Mouse (Mus musculus): ENCODE results near the gene Nutm1.
A peak's percentile ranks its signal among the peaks of the same experiment; 100 is the strongest.
"Not testable (repeated sequence)": the region's sequence is repeated elsewhere in the genome, so short reads cannot be mapped to it uniquely, and the experiment has no call there.

Nutm1 gene

DNA sequence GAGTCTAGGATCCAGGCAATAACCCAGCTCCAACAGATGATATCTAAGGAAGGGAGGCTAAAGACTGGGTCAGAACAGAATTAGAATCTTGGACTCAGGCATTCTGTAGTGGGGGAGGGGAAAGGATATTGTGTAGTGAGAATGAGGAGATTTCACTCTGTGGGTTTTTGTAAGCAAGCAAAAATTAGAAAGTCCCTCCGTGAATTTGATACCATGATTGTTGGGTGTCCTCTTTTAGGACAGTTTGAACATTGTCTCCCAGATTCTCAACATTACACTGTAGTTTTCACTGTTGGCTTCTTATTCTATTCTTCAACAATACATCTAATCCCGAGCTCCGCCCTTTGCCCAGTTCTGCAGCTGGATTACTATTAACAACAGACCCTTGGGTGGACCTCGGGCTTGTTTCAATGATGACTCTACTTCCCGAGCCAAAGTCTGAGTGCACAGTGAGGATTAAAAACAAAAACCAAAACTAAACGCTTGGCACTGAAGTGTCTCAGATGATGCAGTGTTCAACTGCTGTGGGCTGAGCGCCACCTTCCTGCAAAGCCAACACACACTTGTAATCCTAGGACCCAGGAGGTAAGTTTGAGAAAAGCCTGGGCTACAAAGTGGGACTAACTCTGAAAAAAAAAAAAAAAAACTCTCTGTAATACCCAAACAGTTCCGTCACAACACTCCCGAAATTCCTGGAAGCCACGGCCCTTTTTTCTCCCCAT, at the start of gene Nutm1:
Gene Nutm1, minus strand, starts transcription at position 51 of the 722 bp plus-strand sequence.
- DNase-seq, result no peak

DNA sequence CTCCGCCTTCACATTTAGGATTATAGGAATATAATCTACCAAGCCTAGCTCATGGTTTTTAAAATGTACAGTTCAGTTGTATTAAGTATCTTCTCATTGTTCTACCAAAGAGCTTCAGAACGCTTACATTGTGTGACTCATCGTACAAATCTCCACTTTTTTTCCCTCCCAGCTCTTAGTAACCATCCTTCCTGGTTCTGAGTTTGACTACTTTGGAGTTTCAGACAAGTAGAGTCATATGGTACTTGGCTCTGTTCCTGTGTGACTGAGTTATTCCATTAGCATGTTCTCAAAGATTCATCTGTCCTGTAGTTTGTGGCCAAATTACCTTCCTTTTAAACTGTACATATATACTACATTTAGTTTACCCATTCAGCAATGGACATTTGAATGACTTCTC, 49.6 kb upstream of the Nutm1 start:
- no peak for DNase-seq

GRCm38 (mm10) chr2:112298221-112298620, 39.1 kb upstream of the Nutm1 start:
- DNase-seq, result no peak

GRCm38 (mm10) chr2:112296211-112296610, 37.1 kb upstream of the Nutm1 start:
- no peak for DNase-seq

DNA sequence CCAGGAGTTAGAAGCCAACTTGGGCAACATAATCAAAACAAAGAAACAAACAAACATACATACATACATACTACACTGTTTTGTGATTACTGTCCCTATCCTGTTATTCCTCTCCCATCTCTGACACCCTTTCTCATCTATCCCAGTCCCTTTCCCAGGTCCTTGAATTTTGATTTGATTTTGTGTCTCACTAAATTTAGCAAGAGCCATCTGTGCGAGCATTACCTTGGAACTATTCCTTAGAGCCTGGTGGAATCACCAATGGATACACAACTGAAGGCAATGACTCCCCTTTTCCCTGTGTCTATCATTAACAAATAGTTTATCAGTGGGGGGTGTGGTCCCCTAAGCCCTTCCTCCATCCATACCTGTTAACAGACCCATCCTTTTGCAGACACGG, 33.7 kb upstream of the Nutm1 start:
- no peak for DNase-seq

GRCm38 (mm10) chr2:112289507-112289906, 30.4 kb upstream of the Nutm1 start:
- DNase-seq, result no peak

GRCm38 (mm10) chr2:112287059-112287458, 28.0 kb upstream of the Nutm1 start:
- DNase-seq, result no peak

- not testable (repeated sequence) for DNase-seq
These were observed 27.0 kb upstream of the Nutm1 start for GRCm38 (mm10) chr2:112286062-112286461.

DNA sequence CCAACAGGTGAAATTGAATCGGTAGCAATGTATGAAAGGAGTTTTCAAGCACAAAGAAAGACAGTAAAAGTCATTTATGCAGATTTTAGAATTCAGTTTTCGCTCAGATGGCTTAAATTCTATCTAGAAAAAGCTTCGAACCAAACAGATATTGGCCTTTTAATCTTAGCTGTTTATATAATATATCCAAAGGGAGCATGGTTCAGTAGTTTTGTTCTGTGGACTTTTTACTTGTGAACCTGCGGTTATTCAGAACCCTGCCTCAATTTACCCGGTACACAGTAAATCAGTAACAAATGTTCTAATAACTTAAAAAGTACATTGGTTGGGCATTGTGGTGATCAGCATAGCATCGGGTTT, 25.9 kb upstream of the Nutm1 start:
- DNase-seq, result no peak

DNA sequence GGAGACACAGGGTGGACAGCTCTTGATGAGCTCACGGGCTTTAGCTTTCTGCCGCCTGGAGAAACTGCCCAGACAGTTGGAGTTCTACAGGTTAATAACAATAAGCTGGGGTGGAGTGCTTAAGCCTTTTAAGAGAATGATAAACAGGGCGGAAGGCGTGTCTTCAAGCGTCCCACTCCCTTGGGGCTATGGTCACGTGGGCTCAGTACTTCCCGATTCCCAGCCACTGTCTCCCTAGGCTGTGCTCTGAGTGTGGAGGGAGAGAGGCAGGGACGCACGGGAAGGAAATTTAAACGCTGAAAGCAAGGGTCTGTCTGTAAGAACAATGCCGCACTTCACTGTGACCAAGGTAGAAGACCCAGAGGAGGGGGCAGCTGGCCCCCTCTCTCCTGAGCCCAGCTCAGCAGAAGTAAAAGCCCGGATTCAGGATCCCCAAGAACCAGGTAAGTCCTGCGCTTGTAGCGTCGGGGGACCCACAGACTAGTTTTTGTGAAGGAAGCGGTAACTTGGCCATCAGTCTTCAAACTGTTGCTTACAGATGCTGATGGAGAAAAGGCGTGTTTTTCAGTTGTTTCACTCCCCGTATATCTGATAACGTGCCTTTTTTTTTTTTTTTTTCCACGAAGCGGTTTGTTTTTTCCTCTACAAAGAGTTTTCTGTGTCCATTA, 25.4 kb upstream of the Nutm1 start:
- no peak for DNase-seq

DNA sequence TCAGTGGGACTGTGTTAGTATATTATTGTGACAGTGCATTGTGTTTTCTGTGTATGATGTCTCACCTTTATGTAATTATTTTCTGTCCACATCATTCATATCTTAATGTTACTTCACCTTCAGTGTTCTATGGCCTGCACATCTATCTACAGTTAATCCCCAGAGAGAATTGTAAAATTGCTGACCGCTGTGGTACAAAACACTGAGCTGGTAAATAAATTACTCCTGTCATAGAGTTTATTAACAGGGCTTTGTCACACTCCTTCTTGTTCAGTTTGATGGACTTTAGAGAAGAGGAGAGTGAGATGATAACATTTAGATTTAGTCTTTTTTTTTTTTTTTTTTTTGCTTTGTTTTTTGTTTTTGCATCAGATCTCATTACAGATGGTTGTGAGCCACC, 23.8 kb upstream of the Nutm1 start:
- no peak for DNase-seq

GRCm38 (mm10) chr2:112276870-112277269, 17.8 kb upstream of the Nutm1 start:
- no peak for DNase-seq

GRCm38 (mm10) chr2:112273474-112273873, 14.4 kb upstream of the Nutm1 start:
- DNase-seq, result no peak

DNA sequence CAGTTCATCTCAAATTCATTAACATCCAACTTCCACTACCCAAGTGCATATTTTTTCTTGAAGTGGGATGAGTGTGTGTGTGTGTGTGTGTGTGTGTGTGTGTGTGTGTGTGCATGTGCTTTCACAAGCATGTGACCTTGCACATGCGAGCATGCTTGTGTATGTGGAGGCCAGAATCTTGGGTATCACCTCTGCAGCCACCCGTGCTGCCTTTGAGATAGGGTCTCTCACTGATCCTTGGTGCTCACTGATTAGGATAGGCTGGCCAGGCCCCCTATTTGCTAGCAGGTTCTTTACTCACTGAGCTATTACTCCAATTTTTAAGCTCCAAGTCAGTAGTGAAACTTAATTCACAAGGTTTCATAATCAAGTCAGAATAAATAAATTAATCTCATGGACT, 13.8 kb upstream of the Nutm1 start:
- DNase-seq, result no peak

- no peak for DNase-seq
These were observed 10.9 kb upstream of the Nutm1 start for GRCm38 (mm10) chr2:112270011-112270410.

DNA sequence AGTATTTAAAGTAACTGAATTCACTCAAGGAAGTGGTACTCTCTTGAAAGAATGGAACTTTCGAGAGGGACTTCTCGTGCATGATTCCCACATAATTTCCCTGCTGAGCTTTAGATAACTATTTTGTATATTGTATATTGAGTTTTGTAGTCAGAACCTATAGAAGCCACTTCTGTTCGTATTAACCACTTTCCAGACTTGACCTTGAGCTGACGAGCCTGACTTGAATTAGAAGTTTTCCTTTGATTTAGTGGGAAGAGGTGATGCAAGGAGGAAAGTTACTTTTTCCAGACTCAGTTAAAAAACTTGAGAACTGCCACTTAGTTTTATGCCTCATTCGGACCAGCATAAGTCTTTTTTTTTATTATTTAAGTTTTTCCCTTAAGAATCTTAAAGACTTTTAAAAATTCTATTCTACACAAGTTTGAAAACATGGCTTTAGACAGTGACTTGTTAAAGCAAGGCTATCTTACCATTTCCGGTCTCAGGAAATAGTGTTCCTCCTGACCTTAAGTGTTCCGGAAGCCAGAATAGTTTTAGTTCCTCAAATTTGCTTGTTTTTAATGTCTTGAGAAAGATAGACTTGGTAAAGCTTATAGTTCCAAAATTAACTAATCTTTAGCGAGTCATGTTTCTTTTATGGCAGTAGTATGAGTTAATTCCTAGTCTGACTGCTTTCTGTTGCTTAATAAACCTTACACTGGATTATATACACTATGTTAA, 8.6 kb upstream of the Nutm1 start:
- no peak for DNase-seq

- no peak for DNase-seq
These were observed 7.7 kb upstream of the Nutm1 start for GRCm38 (mm10) chr2:112266780-112267179.

DNA sequence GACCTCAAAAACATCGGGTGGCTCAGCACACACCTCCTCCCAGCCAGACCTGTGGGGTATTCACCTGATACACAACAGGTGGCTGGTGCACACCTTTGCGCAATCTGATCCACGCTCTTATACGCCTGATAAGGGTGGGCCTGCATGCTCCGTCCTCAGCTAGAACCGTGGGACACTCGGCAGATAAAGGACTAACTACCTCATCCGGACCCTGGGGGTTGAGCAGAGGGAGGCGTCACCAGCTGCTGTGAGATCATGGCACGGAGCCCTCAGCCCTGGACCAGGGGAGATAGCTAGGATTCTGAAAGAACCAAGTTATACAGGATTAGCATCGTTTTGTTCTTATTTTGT, 7.1 kb upstream of the Nutm1 start, which contains the start of gene Gm21985:
Gene Gm21985, plus strand, starts transcription at position 73 of the 351 bp plus-strand sequence.
- DNase-seq, result peak; percentile 39 to 60

GRCm38 (mm10) chr2:112265448-112266241, 6.6 kb upstream of the Nutm1 start, which contains the start of gene Slc12a6:
TSS of gene Slc12a6 (plus strand) at chr2:112265825.
- DNase-seq, result peak; percentile 92 to 93

GRCm38 (mm10) chr2:112264364-112264763, 5.3 kb upstream of the Nutm1 start:
- DNase-seq, result no peak

GRCm38 (mm10) chr2:112262779-112263295, 3.7 kb upstream of the Nutm1 start:
- no peak for DNase-seq

DNA sequence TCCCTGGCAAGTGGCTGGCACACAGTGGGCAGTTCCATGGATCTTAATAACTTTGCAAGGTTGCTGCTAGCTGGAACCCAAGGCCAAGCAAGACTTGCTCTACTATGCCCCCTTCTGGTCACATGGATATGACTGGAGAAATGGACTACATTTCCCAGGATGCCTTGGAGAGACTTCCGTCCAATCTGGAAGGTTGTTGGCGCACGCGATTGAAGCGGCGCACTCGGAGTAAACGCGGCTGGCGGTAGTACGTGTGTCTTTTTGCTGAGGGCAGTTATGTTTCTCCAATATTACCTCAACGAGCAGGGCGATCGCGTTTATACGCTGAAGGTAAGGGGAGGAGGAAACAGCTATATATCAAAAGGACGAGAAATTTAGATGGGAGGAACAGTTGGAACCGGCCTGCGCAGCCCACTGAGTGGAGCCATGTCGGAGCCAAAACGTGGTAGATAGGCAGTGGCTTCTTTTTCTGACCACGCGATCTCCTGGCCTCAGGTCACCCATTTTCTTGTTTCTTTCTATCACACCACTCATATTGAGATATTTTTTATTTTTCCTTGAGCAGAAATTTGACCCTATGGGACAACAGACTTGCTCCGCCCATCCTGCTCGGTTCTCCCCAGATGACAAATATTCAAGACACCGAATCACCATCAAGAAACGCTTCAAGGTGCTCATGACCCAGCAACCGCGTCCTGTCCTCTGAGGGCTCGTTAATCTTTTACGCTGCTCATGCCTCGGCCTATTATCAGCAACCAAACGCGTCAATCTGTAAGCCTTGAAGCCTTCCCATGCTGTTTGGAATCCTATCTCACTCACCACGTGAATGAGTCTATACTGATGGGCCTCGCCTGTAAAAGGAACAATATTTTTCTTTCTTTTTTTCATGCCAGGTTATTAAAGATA, 2.9 kb upstream of the Nutm1 start, which contains the start of gene Nop10:
Gene Nop10, plus strand, starts transcription at position 179 of the 906 bp plus-strand sequence.
- DNase-seq, result peak; percentile 68 to 77

Data from thymus, adult 18-20 months (tissue).